Mouse (Mus musculus): ENCODE results near the gene Smad3.

- no peak for TF ChIP-seq POLR2A (IDR thresholded peaks at IDR 0.05; ENCODE audit: borderline replicate concordance, extremely low read depth, low read depth, low read length)
- TF ChIP-seq CTCF (IDR thresholded peaks at IDR 0.05; ENCODE audit: insufficient read depth, low read length) = no peak
These were observed 37.9 kb downstream of the Smad3 start for GRCm38 (mm10) chr9:63719770-63720440.
